Mouse (Mus musculus) erythroid progenitor cell, adult 5-6 weeks (primary cell): ENCODE measurements around the gene Mrps35. TPM values are rescaled to one million over a fixed set of nuclear protein-coding genes. Genes with fewer than 3 reads are reported as not detected.
A peak's percentile ranks its signal among the peaks of the same experiment; 100 is the strongest.

Experiments used
- ATAC-seq: replicated peaks from 2 replicates; pipeline ENCODE4 v1.8.0; 2016; ENCODE audit warnings: moderate number of reproducible peaks, mild to moderate bottlenecking, moderate TSS enrichment, inconsistent platforms; ENCODE audit not compliant: poor library complexity, low FRiP score, severe bottlenecking
- total RNA-seq, 2 experiments: library from RNA; stranded (forward) in 1 of 2; stranded (reverse) in 1 of 2; fragments of 150-400 nt in 1 of 2; fragments of 186-747, 209-891 nt in 1 of 2; gene quantifications; 2 replicates each; pipeline versions ENCODE4 v1.2.3 to v1.2.4; 2015 to 2017; ENCODE audit warnings: low replicate concordance in 2 of 2

The Mrps35 gene
- total RNA-seq, 2 experiments from 2014 or later: 28.9 to 50.0 TPM

DNA sequence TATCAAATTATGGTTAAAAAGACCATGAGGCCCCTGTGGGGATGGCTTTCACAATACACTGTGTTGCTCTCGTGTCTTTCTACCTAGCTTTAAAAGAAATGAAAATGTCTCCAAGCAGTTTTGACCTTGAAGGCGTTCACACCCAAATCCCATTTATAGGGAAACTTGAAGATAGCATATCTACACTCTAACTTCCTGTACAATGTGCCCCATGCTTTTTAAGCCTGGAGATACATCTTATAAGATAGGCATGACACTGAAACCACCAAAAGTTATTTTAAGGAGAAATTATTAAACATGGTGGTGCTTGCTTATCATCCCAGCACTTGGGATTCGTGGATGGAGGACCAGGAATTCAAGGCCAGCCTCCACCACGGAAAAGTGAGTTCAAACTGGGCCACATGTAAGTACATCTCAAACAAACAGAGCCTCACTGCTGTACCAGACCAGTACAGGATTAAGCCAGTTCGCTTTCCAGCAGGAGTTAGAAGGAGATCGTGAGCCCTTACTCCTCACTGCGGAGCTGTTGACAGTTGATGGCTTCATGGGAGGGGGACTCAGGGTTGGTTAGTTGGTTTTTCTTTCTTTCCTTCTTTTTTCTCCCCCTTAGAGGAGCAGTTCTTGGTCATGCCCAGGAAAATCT, 43.0 kb downstream of the Mrps35 start:
- no peak for ATAC-seq

- no peak for ATAC-seq
These were observed 44.1 kb downstream of the Mrps35 start, which contains the start of gene Mansc4 for GRCm38 (mm10) chr6:147086594-147087225. TSS of gene Mansc4 (minus strand) at chr6:147087032.

DNA sequence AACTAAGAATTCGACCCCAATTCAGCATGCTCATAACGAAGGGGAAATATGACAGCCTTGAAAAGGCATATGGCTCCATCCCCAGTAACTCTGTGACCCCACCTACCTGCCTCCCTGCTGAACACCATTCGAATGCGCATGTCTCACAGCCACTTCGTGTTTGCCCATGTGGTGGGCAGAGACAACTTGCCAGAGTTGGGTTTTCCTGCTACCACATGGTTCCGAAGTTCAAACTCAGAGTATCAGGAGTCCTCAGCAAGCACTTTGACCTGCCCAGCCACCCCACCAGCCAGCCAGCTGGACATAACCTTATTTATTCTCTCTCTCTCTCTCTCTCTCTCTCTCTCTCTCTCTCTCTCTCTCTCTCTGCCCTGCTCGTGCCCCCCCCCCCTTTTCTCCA, 45.2 kb downstream of the Mrps35 start:
- ATAC-seq: no peak

- no peak for ATAC-seq
These were observed 46.0 kb downstream of the Mrps35 start for GRCm38 (mm10) chr6:147088517-147088916.

DNA sequence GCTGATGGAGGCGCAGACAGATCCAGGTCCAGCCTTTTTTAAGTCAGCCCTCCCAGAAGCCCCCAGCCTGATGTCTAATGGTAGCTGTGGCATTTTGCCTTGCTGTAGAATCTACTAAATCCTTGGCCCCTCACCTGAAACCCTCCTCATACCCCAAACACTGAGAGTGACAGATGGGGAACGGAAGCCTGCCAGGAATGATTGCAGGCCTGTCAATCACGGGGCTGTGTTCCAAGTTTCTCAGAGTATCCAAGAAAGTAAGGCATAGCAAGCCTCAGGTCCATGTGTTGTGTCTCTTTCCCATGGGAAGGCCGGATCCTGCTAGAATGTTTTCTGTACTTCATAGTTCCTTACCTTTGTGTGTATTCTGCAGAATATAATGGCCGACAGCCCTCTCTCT, 47.6 kb downstream of the Mrps35 start:
- no peak for ATAC-seq

- ATAC-seq: no peak; the same call in 1 of the 2 replicates
These were observed 48.9 kb downstream of the Mrps35 start, which contains the start of gene Klhl42 for GRCm38 (mm10) chr6:147091136-147092120. TSS of gene Klhl42 (plus strand) at chr6:147091379.

- ATAC-seq: 0 out of 2 replicates have a peak, but pooled peaks have one; percentile 16
These were observed 49.6 kb downstream of the Mrps35 start for GRCm38 (mm10) chr6:147092136-147092535.

GRCm38 (mm10) chr6:147094771-147095170, 52.2 kb downstream of the Mrps35 start:
- no peak for ATAC-seq

- ATAC-seq: no peak
These were observed 53.5 kb downstream of the Mrps35 start for GRCm38 (mm10) chr6:147096109-147096508.

- no peak for ATAC-seq
These were observed 54.4 kb downstream of the Mrps35 start for GRCm38 (mm10) chr6:147096934-147097333.

GRCm38 (mm10) chr6:147097346-147097929, 54.9 kb downstream of the Mrps35 start:
- no peak for ATAC-seq

DNA sequence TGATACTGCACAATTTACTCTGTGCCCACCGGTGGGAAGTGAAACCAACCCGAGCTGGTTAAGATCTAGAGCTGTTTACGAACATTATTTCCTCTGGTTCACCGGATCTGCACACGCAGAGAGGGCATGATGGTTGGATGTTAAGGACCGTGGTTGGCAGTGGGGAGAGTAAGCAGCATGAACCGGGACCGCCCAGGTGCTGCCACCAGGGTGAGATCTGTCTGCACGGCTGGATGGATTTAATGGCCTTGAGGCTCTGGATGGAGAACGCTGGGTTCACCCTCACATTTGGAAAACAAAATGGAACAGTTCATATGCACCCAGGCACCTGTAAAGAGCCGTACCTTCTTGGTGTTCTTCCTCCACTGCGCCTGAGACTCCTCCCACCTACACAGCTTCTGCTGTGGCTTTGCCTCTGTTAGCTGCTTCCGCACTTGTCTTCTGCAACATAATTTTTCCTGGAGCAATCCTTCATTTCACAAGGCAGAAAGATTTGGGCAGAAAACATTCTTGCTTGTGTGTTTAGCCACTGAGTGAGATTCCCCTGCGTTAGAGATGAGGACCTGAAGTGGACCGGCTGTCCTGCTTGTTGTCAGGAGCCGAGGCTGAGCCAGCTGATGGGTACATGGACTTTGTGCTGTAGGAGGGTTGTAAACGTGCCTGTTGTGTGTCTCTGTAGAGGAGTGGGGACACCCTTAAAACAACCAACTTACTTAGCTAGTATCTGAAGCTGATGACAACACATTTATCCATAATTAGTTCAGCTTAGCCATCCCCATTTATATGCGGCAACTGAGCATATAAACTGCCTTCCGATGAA, 57.1 kb downstream of the Mrps35 start:
- no peak for ATAC-seq

DNA sequence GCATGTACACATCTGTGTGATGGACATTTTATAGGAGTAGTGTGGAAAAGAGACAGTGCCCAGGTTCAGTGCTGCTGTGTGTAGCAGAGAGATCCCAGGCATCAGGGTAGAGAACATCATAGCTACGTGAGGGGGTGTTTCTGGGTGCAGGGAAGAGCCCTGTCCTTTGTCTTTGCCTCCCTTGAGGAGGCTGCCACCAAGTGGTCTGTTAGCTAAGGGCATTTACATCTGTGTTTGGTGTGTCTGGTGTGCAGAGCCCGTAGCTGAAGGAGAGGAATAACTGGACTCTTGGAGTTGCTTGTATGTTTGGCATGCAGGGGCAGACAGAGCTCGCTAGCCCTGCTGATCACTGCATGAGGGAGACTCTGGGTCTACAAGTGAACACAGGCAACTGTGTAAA, 59.7 kb downstream of the Mrps35 start:
- no peak for ATAC-seq

DNA sequence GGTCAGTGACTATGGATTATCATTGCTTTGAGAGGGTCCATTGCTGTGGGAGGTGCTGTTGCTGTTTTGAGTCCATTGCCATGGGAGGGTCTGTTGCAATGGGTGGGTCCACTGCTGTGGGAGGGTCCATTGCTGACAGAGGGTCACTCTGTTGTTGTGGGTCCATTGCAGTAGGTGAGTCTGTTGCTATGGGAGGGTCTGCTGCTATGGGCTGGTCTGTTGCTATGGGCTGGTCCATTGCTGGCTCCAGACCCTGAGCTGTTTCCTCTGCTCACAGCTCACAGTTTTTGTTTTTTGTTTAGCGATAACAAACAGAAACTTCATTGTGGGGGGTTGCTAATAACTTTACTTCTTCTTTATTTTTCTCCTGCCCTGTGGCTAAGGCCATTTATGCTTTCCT, 63.0 kb downstream of the Mrps35 start:
- no peak for ATAC-seq

DNA sequence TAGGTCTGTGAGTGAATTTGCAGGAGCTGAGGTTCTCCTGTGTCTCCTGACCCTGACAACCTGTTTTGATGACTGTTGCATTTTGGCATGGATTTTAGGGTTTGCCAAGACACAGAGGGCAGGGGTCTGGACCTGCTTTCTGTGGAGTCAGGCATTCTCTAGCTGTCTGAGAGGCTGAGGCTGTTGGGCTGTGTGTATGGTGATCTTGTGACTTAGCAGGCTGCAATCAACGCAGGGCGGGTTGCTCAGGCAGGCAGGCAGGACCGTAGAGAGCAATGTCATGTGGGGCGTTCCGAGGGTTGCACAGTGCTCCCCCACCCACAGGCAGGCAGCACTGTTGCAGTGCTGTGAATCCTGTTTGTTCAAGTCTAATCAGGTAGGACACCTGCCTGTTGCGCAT, 64.2 kb downstream of the Mrps35 start:
- ATAC-seq: no peak

DNA sequence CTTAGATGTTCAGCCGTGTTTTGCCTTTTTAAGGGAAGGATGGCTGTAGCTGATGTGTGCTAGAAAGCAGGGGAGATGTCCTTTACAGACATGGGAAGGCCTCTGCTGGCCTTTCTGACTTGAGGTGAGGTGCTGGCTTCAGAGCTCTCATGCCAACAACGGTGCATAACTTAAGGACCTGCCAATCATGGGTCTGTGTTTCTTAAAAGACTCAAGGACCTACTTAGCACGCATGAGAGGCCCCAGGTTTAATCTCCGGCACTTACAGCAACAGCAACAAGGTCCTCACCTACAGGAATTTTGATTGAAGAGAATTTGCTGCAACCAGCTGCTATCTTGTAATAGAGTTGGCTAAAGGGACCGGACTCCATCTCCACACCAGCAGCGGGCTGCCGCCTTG, 66.7 kb downstream of the Mrps35 start:
- no peak for ATAC-seq

DNA sequence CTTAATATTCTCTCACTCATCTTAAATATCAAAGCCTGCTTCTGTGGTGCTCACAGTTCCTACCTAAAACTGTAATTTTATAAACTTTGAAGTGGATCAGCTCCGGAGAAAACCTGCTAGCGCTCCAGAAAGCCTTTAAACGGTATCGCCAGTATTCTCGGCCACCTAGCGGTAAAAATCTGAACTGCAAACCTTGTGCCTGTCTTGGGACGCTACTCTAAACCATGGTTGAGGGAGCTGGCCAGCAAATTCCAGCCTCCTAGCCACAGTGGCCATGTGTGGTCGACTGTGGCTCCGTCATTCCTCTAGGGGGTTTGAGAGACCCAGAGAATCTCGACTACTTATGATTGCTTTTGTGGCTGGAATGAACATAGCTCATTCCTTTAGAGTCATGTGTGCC, 74.0 kb downstream of the Mrps35 start:
- peak; percentile 61; the same call in 1 of the 2 replicates for ATAC-seq

GRCm38 (mm10) chr6:147117764-147118163, 75.2 kb downstream of the Mrps35 start:
- no peak for ATAC-seq

DNA sequence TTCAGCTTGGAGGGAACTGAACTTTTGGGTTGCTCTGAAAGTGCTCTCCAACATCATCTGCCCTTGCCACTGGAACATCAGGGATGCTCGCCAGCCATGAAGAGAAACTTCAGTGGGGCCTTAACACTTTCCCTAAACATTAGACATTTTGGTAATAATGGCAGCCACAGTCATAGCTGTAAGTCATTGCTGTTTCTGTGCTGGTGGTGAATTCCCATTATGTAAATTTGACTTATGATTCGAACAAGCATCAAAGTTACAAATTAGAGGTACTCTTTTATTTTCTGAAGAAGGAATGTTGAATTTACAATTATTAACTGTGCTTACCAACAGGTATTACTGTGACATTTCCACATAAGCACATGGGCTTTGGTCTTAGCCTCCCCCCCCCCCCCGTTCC, 75.6 kb downstream of the Mrps35 start:
- no peak for ATAC-seq
